Mouse (Mus musculus) urinary bladder, postnatal 25 days (tissue): ENCODE data around the gene Thsd4.
"Not testable (repeated sequence)": the region's sequence is repeated elsewhere in the genome, so short reads cannot be mapped to it uniquely, and the experiment has no call there.

Experiments
- DNase-seq: peaks from one replicate; pipeline ENCODE4 v3.0.0; 2022; ENCODE audit warnings: low spot score

Gene Thsd4

GRCm38 (mm10) chr9:59940913-59941884 is 580.6 kb downstream of the Thsd4 start:
- no peak for DNase-seq

- DNase-seq, result no peak
These were observed 582.2 kb downstream of the Thsd4 start for GRCm38 (mm10) chr9:59939691-59940090.

DNA sequence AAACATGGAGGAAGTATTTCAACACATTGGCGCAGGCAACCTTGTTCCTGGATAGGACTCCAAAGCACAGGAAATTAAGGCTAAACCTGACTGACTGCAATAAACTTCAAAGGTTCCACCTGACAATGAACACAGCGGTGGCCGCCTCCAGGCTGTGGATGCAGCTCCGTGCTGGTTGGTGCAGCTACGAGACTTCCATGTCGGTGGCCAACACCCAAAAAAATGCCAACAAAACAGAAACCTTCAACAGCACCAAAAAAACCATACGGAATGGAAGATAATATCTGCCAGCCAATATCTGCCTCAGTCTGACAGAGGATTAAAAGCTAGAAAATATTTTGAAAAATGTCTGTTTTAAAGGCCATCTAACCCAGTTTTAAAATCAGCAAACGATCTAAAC is 583.3 kb downstream of the Thsd4 start:
- no peak for DNase-seq

GRCm38 (mm10) chr9:59935866-59936265 is 586.0 kb downstream of the Thsd4 start:
- not testable (repeated sequence) for DNase-seq

DNA sequence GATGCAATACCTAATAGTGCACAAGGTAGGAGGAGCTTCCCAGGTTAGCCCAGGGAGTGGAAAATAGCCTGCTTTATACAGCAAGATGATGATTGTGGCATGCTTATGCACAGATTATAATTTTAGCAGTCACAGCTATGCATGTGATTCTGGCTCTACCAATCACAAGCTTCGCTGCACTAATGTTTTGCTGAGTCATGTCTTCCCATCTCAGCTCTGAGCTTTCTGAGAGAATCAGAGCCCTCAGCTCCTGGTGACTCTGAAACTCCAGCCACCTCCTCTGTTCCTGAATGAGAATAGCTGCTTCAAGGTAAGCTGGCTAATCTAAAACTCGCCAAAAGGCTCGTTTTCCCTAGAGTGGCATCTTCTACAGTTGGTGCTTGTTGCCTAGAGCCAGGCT is 591.6 kb downstream of the Thsd4 start:
- no peak for DNase-seq
